Mouse (Mus musculus) midbrain, embryonic 13.5 days (tissue): Measurements from ENCODE around the gene Vdr. TPM values are rescaled to one million over a fixed set of nuclear protein-coding genes. Genes with fewer than 3 reads are reported as not detected.
A peak's percentile ranks its signal among the peaks of the same experiment; 100 is the strongest.

ENCODE experiments used
- ATAC-seq: fragments of 200-750 bp; cut with Nextera tagmentation; 2 replicates; pipeline ENCODE4 v1.8.0; 2017; ENCODE audit warnings: mild to moderate bottlenecking, moderate TSS enrichment, moderate library complexity
- H3K27ac ChIP-seq: fragments of 300-500 bp; sonication (generic); 2 replicates; pipeline ENCODE4 v1.5.1; 2015; ENCODE audit warnings: inconsistent platforms, mild to moderate bottlenecking, moderate library complexity
- H3K27me3 ChIP-seq: fragments of 300-500 bp; sonication (generic); 2 replicates; pipeline ENCODE4 v1.6.1; 2015; ENCODE audit warnings: mild to moderate bottlenecking, inconsistent platforms
- H3K36me3 ChIP-seq: fragments of 300-500 bp; sonication (generic); 2 replicates; pipeline ENCODE4 v1.6.1; 2015; ENCODE audit warnings: mild to moderate bottlenecking, inconsistent platforms
- H3K4me1 ChIP-seq: fragments of 300-500 bp; sonication (generic); replicated peaks from 2 replicates; pipeline ENCODE4 v1.6.1; 2015; ENCODE audit warnings: inconsistent platforms
- H3K4me2 ChIP-seq: fragments of 300-500 bp; sonication (generic); replicated peaks from 2 replicates; pipeline ENCODE4 v1.6.1; 2015; ENCODE audit warnings: moderate library complexity, mild to moderate bottlenecking, inconsistent platforms
- H3K4me3 ChIP-seq: fragments of 300-500 bp; sonication (generic); replicated peaks from 2 replicates; pipeline ENCODE4 v1.5.1; 2015; ENCODE audit warnings: mild to moderate bottlenecking, inconsistent platforms
- H3K9ac ChIP-seq: fragments of 300-500 bp; sonication (generic); replicated peaks from 2 replicates; pipeline ENCODE4 v1.6.1; 2015; ENCODE audit warnings: mild to moderate bottlenecking, inconsistent platforms
- H3K9me3 ChIP-seq: fragments of 300-500 bp; sonication (generic); 2 replicates; pipeline ENCODE4 v1.6.1; 2016; ENCODE audit warnings: mild to moderate bottlenecking, inconsistent platforms
- WGBS: fragments of 180-500 bp; shearing (Covaris S2); methylation state at CpG from one replicate; pipeline ENCODE4 v1.1.7; 2015; 5-methylcytosine and 5-hydroxymethylcytosine counted together
- polyA plus RNA-seq: library from polyadenylated mRNA; unstranded; fragments of >200 nt; fragmentation: Nextera tagmentation; extraction: Ambion mirVana; gene quantifications from 2 replicates; pipeline ENCODE4 v1.2.1, GENCODE M21; 2015

Vdr gene
- polyA plus RNA-seq, 1 experiment from 2014 or later: not detected

DNA sequence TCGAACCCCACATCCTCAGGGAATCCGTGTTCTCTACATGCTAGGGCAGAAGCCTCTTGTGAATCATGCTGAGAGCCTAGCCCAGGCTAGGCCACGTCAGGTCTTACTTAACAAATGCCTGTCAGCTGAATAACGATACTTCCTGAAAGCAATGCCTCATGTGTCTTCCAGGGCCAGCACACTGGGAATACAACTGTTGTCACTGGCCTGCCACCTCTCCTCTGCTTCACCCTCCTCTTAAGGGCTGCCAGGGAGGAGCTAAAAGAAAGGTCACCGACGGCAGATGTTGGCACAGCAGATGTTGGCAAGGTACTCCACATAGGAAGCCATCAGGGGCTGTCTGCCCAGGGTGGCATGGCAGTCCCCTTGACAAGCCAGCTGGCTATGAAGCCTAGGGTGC is 86.4 kb downstream of the Vdr start:
- no peak overlapping the region for H3K9ac ChIP-seq
- H3K9me3 ChIP-seq: no peaks in the 10 kb centered on the region
- 88% methylated on average over 6 of the region's 6 CpGs for WGBS
- peaks cover 84% of the 10 kb centered on the region for H3K4me1 ChIP-seq
- no peak for ATAC-seq
- H3K4me2 ChIP-seq: no peak overlapping the region
- H3K4me3 ChIP-seq: no peak overlapping the region
- H3K36me3 ChIP-seq: 0 out of 2 replicates have a peak, but pooled peaks cover 4% of the 10 kb centered on the region
- 0 out of 2 replicates have a peak overlapping the region, but pooled peaks have one; percentile 7 for H3K27ac ChIP-seq
- no peaks in the 10 kb centered on the region for H3K27me3 ChIP-seq

DNA sequence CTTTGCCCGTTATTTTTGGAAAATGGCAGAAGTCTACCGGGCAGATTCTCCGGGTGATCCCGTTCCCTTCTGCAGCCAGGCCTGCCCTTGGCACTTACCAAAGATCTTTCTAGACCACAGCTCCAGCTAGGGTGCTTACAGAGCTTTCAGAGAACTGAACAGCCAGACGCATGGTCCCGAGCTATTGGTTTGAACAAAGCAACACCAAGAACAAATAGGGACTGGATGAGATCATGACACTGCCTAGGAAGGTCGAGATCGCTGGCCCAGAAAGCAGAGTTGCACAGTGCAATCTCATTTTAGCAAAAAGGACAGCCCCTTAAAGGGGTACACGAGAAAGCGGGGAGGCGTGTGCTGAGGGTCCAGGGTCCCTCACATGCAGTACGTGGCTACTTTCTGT is 87.0 kb downstream of the Vdr start:
- Histone ChIP-seq H3K4me2 (no peak overlapping the region), H3K9ac (no peak overlapping the region), H3K9me3 (no peaks in the 10 kb centered on the region), H3K27ac (peak overlapping the region; percentile 7; the same call in 1 of the 2 replicates), H3K4me3 (no peak overlapping the region), H3K36me3 (0 out of 2 replicates have a peak, but pooled peaks cover 4% of the 10 kb centered on the region), H3K4me1 (peaks cover 79% of the 10 kb centered on the region), H3K27me3 (no peaks in the 10 kb centered on the region)
- 67% methylated on average over 12 of the region's 12 CpGs for WGBS
- no peak for ATAC-seq

DNA sequence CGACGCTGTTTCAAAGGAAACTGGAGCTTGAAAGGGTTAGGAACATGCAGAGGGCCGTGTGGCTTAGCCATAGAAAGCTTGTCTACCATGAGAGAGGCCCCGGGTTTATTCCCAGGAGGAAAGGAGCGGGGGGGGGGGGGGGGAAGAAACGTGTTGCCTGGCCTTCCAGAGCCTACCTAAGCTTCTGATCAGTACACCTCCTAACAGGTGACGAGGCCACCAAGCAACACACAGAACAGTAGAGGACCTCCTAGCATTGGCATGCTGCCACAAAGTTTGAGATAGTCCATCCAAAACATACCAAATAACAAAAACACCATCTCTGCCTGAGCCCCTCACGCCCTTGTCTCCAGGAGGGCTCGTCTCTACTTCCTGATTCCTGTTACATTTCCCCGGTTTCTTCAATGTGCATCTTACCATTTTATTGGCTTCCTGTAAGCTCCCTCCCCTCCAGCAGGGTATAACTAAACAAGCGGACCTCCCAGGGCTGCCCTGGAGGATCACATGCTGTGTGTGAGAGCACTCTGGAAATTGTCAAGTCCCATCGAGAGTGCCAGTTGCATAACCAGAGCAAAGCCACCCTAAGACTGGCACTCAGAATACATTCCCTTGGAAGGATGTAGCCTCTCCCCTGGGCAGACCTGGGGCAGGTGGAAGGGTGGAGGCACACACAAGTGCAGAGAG is 87.7 kb downstream of the Vdr start:
- 0 out of 2 replicates have a peak, but pooled peaks cover 4% of the 10 kb centered on the region for H3K36me3 ChIP-seq
- no peaks in the 10 kb centered on the region for H3K27me3 ChIP-seq
- 53% methylated on average over 11 of the region's 12 CpGs for WGBS
- H3K4me1 ChIP-seq: peaks cover 75% of the 10 kb centered on the region
- no peak overlapping the region for H3K27ac ChIP-seq
- no peak overlapping the region for H3K9ac ChIP-seq
- H3K4me2 ChIP-seq: no peak overlapping the region
- no peaks in the 10 kb centered on the region for H3K9me3 ChIP-seq
- no peak overlapping the region for H3K4me3 ChIP-seq
- no peak for ATAC-seq

DNA sequence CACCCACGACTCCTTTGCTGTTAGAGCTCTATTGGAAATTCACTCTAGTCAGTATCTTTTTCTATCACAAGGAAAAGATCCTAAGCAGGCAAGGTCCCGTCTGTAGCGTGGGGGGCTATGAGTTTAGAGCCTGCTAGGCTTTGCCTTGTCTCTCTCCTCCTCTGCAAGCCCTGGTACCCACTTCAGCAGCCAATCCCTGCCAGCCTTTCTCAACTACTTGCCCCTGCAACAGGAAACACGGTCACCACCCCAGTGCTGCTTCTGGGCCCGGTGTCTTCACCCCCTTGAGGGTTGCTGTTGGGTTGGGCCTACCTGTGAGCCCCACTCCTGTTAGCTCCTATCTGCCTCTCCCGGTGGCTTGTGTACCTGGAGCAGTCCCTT is 88.5 kb downstream of the Vdr start:
- H3K9ac ChIP-seq: no peak overlapping the region
- H3K36me3 ChIP-seq: 0 out of 2 replicates have a peak, but pooled peaks cover 4% of the 10 kb centered on the region
- H3K27ac ChIP-seq: no peak overlapping the region; the same call in 1 of the 2 replicates
- 79% methylated on average over 6 of the region's 6 CpGs for WGBS
- no peaks in the 10 kb centered on the region for H3K27me3 ChIP-seq
- peaks cover 68% of the 10 kb centered on the region for H3K4me1 ChIP-seq
- H3K4me3 ChIP-seq: no peak overlapping the region
- no peak for ATAC-seq
- H3K9me3 ChIP-seq: no peaks in the 10 kb centered on the region
- no peak overlapping the region for H3K4me2 ChIP-seq

DNA sequence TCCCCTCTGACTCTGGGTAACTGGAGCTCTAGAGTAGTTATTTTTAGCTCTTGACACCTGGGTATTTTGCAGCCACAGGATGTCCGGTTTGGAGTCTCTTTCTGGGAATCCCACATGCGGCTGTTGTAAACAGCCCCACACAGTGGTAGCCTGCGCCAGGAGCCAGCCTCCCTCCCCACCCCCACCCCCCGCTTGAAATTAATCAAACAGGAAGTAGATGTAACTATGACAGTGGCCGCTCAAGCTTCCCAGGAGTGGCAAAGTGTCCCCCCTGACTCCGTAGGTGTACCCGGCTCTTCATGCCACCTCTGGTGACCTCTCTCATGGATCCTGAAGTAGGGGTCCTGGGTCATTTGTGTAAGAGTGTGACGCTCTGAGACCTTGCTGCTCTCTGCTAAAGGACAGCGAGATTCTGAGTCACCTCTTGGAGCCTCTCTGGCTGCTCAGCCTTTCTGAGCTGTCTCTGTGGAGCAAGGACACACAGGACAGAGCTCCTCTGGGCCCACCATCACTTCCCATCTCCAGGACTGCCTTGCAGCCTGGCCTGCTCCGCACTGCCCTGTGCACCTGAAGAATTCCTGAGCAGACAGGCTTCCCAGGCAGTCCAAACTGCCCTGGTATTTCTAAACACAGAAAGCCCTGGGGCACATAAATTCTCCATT is 89.0 kb downstream of the Vdr start:
- no peaks in the 10 kb centered on the region for H3K27me3 ChIP-seq
- no peak overlapping the region for H3K4me3 ChIP-seq
- no peak for ATAC-seq
- 72% methylated on average over 10 of the region's 10 CpGs for WGBS
- H3K4me1 ChIP-seq: peaks cover 63% of the 10 kb centered on the region
- no peak overlapping the region for H3K9ac ChIP-seq
- H3K27ac ChIP-seq: no peak overlapping the region; the same call in 1 of the 2 replicates
- no peak overlapping the region for H3K4me2 ChIP-seq
- 0 out of 2 replicates have a peak, but pooled peaks cover 4% of the 10 kb centered on the region for H3K36me3 ChIP-seq
- H3K9me3 ChIP-seq: no peaks in the 10 kb centered on the region

DNA sequence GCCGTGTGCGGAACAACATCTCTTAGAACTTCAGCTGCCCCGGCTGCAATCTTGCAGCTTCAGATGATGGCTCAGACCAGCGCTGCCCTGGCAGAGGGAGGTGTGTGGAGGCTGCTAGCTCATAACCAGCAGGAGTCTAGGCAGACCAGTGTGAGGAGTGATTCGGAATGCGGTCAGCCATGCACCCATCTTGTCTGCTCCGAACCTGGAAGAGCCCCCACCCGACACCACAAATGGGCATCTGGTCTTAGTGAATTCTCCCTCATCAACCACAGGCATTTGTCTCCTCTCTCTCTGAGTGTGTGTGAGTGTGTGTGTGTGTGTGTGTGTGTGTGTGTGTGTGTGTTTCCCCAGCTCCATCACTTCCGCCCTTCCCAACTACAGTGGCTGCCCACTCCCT is 90.5 kb downstream of the Vdr start:
- Histone ChIP-seq H3K9ac (no peak overlapping the region), H3K4me1 (peaks cover 48% of the 10 kb centered on the region), H3K9me3 (no peaks in the 10 kb centered on the region), H3K27me3 (no peaks in the 10 kb centered on the region), H3K36me3 (0 out of 2 replicates have a peak, but pooled peaks cover 4% of the 10 kb centered on the region), H3K4me2 (no peak overlapping the region), H3K27ac (no peak overlapping the region), H3K4me3 (no peak overlapping the region)
- ATAC-seq: no peak
- 84% methylated on average over 9 of the region's 9 CpGs for WGBS

DNA sequence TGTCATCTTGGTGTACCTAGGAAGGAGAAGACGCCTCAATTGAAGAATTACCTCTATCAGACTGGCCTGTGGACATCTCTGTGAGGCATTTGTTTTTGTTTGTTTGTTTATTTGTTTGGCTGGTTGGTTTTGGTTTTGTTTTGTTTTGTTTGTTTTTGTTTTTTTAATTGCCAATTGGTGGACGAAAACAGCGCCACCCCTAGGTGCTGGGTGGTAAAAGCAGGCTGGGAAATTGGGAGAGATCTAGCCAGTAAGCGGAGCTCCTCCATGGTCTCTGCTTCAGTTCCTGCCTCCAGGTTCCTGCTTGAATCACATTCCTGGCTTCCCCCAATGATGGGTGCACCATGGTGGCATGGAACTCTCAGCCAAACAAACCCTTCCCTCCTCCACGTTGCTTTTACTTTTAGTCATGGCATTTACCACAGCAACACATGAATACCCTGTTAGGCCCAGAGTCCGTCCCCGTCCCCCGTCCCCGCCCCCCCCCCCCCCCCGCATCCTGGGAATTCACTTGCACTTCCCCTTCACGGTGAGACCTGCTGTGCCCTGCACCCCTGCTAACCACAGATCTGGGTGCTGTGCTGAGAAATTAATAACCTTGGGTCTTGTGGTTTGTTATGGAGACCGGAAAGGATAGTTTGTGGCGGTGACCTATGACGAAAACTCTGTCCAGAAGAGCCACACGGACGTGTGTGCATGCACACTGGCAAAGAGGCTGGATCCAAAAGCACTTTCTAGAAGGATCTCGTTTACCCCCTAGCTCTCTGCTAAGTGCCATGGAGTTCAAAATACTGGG is 94.0 kb downstream of the Vdr start:
- H3K4me3 ChIP-seq: no peak overlapping the region
- no peak overlapping the region for H3K27ac ChIP-seq
- peaks cover 44% of the 10 kb centered on the region for H3K4me1 ChIP-seq
- ATAC-seq: no peak
- H3K9ac ChIP-seq: no peak overlapping the region
- H3K9me3 ChIP-seq: no peaks in the 10 kb centered on the region
- H3K36me3 ChIP-seq: 0 out of 2 replicates have a peak, but pooled peaks cover 5% of the 10 kb centered on the region
- no peak overlapping the region for H3K4me2 ChIP-seq
- no peaks in the 10 kb centered on the region for H3K27me3 ChIP-seq
- WGBS: 91% methylated on average over 17 of the region's 17 CpGs

DNA sequence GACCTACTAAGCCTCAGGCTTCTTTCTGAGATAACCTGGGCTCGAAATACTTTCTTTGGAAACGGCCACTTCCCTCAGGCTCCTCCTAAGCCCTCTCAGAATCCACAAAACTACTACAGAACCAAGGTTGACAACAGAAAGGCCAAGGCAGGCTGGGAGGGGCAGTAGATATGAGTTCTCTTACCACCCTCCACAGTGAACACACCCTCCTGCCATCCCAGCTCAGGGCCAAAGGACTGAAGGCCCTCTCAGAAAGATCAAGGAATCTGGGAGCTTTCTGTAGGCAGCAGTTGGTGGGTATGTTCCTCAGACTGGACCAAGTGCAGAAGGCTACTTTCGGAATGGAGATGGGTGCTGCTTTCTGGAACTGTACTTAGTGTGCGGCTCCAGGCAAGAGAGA is 95.2 kb downstream of the Vdr start:
- H3K9me3 ChIP-seq: no peaks in the 10 kb centered on the region
- H3K36me3 ChIP-seq: peaks cover 12% of the 10 kb centered on the region
- peaks cover 39% of the 10 kb centered on the region for H3K4me1 ChIP-seq
- H3K27ac ChIP-seq: no peak overlapping the region
- ATAC-seq: no peak
- no peaks in the 10 kb centered on the region for H3K27me3 ChIP-seq
- no peak overlapping the region for H3K4me2 ChIP-seq
- WGBS: 95% methylated on average over 4 of the region's 4 CpGs
- H3K9ac ChIP-seq: no peak overlapping the region
- H3K4me3 ChIP-seq: no peak overlapping the region

DNA sequence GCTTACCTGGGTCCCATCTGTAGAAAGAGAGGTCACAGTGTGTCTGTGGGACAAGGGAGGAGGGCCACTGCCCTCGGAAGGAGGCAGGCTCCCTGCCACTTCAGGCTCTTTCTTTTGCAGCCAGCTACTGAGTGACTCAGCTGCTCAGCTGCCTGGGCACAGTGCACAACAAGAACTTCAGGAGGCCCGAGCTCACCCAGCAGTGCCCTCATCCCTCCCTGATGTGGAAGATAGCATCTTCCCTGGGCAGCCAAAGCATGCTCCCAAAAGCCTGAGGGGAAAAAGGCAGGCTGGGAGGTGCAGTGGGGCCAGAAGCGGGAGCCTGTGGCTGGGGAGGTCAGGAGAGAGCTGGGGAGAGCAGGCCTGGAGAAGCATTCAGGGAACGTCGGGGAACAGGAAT is 95.7 kb downstream of the Vdr start:
- Histone ChIP-seq H3K27me3 (no peaks in the 10 kb centered on the region), H3K4me3 (no peak overlapping the region), H3K36me3 (peaks cover 18% of the 10 kb centered on the region), H3K4me1 (peaks cover 35% of the 10 kb centered on the region), H3K27ac (no peak overlapping the region), H3K9me3 (no peaks in the 10 kb centered on the region), H3K9ac (no peak overlapping the region), H3K4me2 (no peak overlapping the region)
- 63% methylated on average over 5 of the region's 5 CpGs for WGBS
- ATAC-seq: no peak

DNA sequence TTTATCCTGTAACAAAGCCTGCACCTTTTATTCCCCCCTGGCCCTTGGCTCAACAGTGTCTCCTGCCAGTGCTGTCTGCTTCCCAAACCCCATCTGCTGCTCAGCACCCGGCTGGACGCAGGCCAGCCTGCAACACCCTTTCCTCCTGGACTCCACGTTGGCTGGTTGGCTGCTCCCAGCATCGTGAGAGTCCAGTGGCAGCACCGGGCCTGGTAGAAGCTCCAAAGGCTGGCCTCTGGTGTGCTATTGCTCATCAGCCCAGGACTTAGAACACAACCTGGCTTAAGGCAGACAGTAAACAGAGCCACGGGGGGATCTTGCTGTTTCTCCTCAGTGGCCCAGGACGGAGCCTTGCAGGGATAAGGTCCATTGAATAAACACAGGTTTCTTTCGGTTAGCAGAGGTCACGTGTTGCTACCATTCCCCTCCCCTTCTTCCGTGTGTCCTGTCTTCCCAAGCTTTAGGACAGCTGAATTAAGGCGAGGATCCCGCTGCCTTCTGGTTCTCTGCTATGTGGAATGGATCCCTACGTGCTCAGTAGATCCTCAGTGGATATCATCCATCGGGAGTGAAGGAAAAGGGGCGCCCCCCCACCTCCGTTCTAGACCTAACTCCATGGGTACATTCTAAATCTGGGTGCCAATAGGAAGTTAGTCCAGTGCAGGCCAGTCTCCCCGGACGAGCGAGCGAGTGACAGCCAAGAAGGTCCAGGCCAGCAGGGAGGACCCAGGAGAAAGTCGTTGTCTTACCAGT is 96.8 kb downstream of the Vdr start:
- Histone ChIP-seq H3K4me1 (peaks cover 33% of the 10 kb centered on the region), H3K27me3 (no peaks in the 10 kb centered on the region), H3K27ac (peak overlapping the region; percentile 62), H3K36me3 (peaks cover 29% of the 10 kb centered on the region), H3K9me3 (no peaks in the 10 kb centered on the region), H3K4me2 (no peak overlapping the region), H3K9ac (no peak overlapping the region), H3K4me3 (no peak overlapping the region)
- 0 out of 2 replicates have a peak, but pooled peaks have one; percentile 22 for ATAC-seq
- 47% methylated on average over 21 of the region's 21 CpGs for WGBS

DNA sequence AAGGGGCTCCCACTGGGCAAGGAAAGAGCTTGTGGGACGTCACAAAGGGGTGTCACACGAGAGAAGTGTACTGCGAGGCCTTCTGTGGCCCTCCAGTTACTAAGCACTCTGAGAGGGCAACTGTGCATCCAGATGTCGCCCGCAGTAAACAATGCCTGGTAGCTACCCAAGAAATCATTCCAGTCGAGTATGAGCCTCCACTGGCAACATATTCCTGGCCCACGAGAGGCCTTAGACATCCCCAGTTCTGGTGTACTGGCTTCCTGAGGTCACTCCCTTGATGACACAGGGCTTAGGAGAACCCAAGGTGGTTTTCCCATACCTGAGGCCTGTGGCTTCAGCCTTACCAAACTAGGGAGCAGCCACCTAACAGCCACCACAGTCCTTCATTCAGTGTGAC is 97.6 kb downstream of the Vdr start:
- Histone ChIP-seq H3K9ac (no peak overlapping the region), H3K4me2 (no peak overlapping the region), H3K27ac (peak overlapping the region; percentile 62; the same call in 1 of the 2 replicates), H3K9me3 (no peaks in the 10 kb centered on the region), H3K36me3 (peaks cover 36% of the 10 kb centered on the region), H3K27me3 (no peaks in the 10 kb centered on the region), H3K4me3 (no peak overlapping the region), H3K4me1 (peaks cover 31% of the 10 kb centered on the region)
- ATAC-seq: no peak
- WGBS: 75% methylated on average over 7 of the region's 7 CpGs
